Mouse (Mus musculus): ENCODE measurements at regions not wholly inside any gene's neighbourhood (a gene's known extent, or its start where the extent isn't known, plus 50 kb on each side); places are given as distances from the start of the nearest gene placed in this dataset.

GRCm38 (mm10) chr1:88891041-88891440 is 179.2 kb upstream of the Sh3bp4 start:
- DNase-seq (ENCODE audit: low spot score in 2 of 2) = no peak

DNA sequence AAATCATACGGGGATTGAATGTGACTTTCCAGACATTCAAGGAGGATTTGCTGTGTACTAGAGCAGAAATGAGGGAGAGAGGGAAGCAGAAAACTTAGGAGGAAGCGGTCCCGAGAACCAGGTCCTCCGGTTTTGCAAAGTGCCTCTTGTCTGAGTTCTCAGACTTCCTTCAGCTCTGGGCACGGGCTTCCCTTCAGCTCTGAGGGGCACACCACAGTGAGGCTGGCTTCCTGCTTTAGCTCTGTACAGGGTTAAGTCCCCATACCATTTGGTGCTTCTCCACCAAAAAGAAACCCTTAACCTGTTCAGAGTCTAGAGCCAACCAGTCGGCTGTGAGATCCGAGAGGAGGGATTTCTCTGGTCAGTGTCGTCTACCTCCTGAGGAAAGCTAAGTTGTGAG is 167.8 kb upstream of the Sh3bp4 start:
- no peak for DNase-seq (ENCODE audit: low spot score in 2 of 2)

DNA sequence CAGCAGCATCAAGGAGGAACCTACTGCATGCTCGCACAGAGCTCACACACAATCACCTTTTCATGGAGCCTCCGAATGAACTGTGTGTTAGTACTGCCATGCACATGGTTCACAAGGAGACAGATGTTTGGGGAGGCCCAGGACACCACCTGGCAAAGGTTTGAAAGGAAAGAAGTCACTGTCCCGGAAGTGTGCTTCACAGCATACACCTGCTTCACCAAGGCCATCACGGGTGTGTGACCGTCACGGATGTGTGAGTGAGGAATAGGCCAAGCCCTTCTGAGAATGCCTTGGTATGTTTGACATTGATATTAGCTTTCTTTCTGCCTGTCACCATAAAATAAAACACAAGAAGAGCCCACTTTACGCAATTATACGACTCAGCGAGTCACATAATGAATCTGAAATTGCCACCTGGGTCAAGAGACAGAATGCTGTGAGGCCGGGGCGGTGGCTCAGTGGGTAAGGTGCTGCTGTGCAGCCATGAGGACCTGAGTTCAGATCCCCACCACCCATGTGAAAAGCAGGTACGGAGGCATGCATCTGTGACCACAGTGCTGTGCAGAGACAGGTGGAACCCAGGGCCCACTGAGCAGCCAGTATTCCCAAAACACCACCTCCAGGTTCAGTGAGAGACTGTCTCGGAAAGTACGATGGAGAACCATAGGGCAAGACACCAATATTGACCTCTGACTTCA is 162.3 kb upstream of the Sh3bp4 start:
- DNase-seq (ENCODE audit: low spot score in 2 of 2) = no peak

DNA sequence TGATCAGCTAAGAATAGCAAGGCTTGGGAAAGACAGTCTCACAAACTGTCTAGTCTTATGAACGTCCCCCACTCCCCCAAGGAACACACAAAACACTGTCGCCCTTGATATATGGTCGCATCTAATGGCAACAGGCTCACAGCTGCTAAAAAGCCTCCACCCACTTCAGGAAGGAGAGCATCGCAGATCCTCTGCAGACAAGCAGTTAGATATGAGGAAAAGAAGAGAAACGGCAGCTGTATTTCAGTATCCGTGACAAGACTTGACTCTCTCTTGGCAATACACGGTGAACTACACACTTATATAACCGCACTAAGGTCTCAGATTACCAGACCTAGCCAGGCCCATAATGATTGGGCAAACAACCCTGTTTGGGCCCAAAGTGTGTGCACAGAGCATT is 161.5 kb upstream of the Sh3bp4 start:
- no peak for DNase-seq (ENCODE audit: low spot score in 2 of 2)

DNA sequence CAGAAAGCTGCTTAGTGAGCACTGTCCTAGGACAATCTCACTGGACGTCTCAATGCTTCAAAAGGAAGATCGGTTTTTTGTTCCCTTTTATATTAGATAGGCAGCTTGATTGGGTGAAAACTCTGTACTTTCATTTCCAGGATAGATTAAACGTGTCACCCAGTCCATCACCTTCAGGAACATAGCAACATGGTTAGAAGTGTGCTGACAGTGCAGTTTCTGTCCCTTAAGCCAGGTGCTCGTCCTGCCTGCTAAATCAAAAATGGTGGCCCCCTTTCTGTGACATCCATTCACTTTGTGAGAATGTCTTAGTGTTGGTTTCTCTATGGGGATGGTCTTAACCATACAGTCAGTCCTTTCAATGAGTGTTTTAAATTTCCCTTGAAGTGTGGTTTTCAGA is 160.9 kb upstream of the Sh3bp4 start:
- no peak for DNase-seq (ENCODE audit: low spot score in 2 of 2)

GRCm38 (mm10) chr1:88909864-88910573 is 160.2 kb upstream of the Sh3bp4 start:
- no peak for DNase-seq (ENCODE audit: low spot score in 2 of 2)

DNA sequence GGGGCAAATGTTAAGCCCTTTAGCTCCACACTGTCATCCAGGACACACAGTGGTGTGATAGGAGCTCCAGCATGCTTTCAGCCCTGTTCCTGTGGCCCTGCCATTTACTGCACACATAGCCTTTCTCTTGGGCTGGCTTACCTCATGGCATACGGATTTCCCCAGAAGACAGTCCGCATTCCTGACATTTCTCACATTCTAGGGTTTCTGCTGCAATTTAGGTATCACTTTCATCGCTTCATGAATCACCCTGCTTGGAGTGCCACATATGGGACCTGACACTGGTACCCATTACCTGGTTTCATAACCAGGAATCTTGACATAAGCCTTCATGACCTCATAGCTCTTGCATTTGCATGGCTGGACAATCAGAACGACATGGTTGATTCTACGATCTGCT is 158.5 kb upstream of the Sh3bp4 start:
- no peak for DNase-seq (ENCODE audit: low spot score in 2 of 2)

GRCm38 (mm10) chr1:88916531-88917050 is 153.6 kb upstream of the Sh3bp4 start:
- DNase-seq (ENCODE audit: low spot score in 2 of 2) = no peak

DNA sequence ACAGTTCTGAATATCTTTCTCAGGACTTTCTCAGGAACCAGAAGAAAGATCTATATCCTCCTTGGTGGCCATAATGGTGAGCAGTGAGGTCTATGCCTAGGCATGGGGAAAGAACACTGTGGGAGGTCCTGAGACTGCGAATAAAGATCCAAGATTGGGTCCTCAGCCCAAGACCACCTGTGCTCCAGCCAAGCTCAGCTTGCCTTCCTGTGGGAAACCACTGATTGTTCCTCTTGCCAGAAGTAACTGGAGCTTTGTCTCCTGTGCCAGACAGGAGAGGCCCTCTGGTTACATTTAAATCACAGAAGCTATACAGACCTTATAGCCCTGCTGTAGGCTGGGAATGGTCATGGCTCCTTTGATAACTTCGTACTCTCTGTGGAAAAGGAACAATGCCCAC is 148.8 kb upstream of the Sh3bp4 start:
- no peak for DNase-seq (ENCODE audit: low spot score in 2 of 2)

DNA sequence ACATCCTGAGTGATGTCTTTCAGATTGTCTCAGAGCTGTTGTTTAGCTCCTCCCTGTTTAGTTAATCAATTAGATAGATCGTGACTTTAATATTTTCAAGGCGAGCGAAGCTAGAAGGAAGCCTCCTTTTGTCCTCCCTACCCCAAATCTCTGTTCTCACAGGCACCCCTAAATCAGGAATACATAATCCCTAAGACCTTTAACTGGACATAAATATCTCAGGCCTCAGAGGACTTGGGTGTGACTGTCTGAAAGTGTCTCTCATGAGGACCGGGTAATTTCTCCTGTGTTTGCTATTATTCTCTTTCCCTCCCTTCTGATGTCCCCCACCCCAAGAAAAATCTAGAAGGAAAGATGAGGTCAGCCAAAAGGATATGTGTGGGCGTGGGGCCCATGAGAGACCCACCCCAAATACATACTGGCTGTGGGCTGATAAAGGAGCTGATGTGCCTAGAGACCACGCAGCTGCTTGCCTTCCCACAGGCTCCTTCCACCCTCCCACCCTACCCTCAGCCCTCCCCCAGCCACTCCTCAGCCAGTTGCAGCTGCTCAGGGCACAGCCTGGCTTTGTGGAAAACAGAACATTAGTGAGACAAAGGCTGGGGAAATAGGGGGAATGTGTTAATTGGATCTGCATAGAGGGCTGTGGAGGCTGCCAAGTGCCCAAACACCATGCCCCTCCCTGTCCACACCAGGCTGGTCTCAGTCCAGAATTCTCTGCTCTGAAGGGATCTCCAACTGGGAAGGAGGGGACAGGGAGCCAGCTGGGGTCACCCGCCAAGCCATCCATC is 146.2 kb upstream of the Sh3bp4 start:
- no peak for DNase-seq (ENCODE audit: low spot score in 2 of 2)

DNA sequence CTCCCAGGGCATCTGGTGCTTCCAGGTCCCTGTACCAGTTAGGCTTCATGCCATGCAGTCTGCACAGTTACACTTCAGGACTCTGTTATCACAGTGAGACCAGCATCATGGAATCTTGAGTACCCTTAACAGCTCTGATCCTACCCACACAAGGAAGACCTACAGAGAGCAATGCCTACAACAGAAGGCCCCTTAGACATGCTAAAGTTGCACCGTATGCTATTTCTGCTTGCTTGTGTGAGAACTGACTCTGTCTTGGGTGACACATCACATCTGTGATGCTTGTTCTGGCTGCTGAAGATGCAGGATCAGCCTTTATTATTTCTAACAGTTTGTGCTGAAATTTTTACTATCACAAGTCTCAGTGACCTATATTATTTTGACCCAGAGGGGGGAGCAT is 135.0 kb upstream of the Sh3bp4 start:
- DNase-seq (ENCODE audit: low spot score in 2 of 2) = no peak

- no peak for DNase-seq (ENCODE audit: low spot score in 2 of 2)
These were observed 134.4 kb upstream of the Sh3bp4 start for GRCm38 (mm10) chr1:88935779-88936178.

DNA sequence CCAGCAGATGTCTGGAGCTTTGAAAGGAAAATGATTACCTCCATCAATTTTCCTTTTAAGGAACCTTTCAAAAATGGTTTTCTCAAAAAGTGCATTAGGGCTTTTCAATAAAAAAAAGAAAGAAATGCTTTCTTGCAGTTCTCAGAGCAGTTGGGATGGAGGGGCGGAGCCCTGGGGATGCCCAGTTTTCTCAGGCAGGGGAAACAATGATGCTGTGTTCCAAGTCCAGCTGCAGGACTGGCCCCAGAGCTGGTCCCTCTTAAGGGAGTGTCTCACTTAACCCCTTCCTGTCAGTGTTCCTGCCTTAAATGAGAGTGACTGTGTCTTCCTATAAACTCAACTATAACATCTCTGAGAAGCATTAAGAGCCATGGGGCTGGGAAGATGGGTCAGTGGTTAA is 132.9 kb upstream of the Sh3bp4 start:
- no peak for DNase-seq (ENCODE audit: low spot score in 2 of 2)

GRCm38 (mm10) chr1:88938458-88938857 is 131.8 kb upstream of the Sh3bp4 start:
- DNase-seq (ENCODE audit: low spot score in 2 of 2) = no peak

GRCm38 (mm10) chr1:88943039-88943438 is 127.2 kb upstream of the Sh3bp4 start:
- no peak for DNase-seq (ENCODE audit: low spot score in 2 of 2)

GRCm38 (mm10) chr1:88945868-88946267 is 124.3 kb upstream of the Sh3bp4 start:
- DNase-seq (ENCODE audit: low spot score in 2 of 2) = no peak

DNA sequence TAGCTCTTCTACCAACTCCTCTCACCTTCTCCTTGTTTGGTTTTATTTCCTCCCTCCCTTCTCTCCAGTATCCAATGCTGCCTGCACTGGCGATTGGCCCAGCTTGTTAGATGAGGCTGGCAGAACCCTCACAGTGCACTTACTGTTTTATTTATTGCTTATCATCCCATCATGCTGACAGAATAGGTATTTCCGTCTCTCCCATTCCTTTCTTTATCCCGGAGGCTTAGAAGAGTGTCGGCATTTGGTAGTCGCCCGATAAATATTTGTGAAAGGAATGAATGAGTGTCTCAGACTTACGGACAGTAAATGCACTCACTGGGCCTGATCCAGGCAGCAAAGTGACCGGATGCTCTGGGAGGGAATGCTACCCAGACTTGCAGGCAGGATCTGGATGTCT is 123.8 kb upstream of the Sh3bp4 start:
- DNase-seq (ENCODE audit: low spot score in 2 of 2) = no peak

GRCm38 (mm10) chr1:88949911-88950310 is 120.3 kb upstream of the Sh3bp4 start:
- no peak for DNase-seq (ENCODE audit: low spot score in 2 of 2)

GRCm38 (mm10) chr1:88953516-88953915 is 116.7 kb upstream of the Sh3bp4 start:
- DNase-seq (ENCODE audit: low spot score in 2 of 2) = no peak

GRCm38 (mm10) chr1:88954784-88955183 is 115.4 kb upstream of the Sh3bp4 start:
- DNase-seq (ENCODE audit: low spot score in 2 of 2) = no peak

DNA sequence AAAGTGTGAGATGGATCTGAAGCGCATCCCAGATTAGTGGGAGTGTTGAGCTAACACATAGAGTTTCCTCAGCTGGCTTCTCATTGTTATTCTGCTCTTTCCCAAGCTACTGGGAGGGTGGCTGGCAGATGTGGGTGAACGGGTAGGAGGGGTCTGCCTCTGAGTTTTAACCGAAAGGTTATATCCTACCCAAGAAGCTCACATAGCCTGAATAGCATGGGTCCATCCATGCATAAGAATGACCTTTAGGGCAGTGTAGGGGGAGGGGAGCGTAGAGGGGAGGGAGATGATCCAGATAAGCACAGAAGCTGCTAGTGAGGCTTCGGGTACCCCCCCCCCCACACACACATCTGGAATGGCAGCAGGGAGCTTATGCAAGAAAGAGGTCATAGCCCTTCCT is 113.2 kb upstream of the Sh3bp4 start:
- no peak for DNase-seq (ENCODE audit: low spot score in 2 of 2)

DNA sequence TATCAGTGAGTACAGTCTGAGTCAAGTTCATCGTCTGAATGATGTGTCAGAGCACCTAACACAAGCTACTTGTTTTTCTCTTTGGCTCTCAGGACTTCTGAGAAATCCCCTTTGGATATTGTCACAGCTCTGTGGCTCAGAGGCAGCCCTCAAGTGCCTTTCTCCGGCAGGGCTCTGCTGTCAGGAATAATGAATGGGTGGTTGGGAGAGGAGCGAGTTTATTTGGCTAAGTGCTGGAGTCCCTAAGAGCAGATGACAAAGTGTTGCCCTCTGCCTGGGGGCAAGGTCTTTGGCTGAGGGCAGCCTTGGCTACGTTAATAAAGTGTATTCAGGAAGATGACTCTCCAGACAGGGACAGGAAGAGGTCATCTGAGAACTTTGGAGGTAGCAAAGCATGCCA is 110.5 kb upstream of the Sh3bp4 start:
- no peak for DNase-seq (ENCODE audit: low spot score in 2 of 2)

- no peak for DNase-seq (ENCODE audit: low spot score in 2 of 2)
These were observed 110.1 kb upstream of the Sh3bp4 start for GRCm38 (mm10) chr1:88960142-88960541.

Measured in spleen, postnatal 10 days (tissue).